Mouse (Mus musculus): ENCODE data around the gene Sphk1.

DNA sequence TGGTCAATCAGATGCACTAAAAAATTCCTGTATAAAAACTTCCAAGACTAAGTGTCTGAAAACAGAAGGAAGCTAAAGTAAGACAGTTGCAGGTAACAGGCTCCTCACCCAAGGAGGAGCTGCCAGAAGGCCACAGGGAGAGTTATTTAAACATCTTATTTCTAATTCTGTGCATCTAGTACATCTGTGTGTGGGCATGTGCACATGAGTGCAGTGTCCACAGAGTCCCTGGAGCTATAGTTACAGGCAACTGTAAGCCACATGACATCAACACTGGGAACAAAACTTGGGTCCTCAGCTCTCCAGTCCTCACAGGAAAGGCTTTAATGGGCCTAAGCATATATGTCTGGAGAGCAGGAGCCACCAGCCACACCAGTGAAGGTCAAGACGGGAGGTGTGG is 21.5 kb downstream of the Sphk1 start:
- TF ChIP-seq CTCF (IDR thresholded peaks at IDR 0.05; ENCODE audit: insufficient read depth, low read length) (no peak), POLR2A (IDR thresholded peaks at IDR 0.05; ENCODE audit: borderline replicate concordance, extremely low read depth, low read depth, low read length) (no peak)
